Mouse (Mus musculus) liver, embryonic 18 days (tissue): ENCODE results near the gene Ankrd33. TPM values are rescaled to one million over a fixed set of nuclear protein-coding genes. Genes with fewer than 3 reads are reported as not detected.

Experiments used
- polyA plus RNA-seq: library from polyadenylated mRNA; depleted of rRNA; stranded (reverse); fragments of >200 nt; gene quantifications from 2 replicates; pipeline ENCODE4 v1.2.3, GENCODE M21; 2012; rRNA removed

Gene Ankrd33
- polyA plus RNA-seq = not detected in 2 replicates

GRCm38 (mm10) chr15:101115511-101116110, at the start of gene Ankrd33:
Ankrd33 (plus strand) TSS chr15:101115755.

GRCm38 (mm10) chr15:101077813-101078730, 37.5 kb upstream of the Ankrd33 start, which contains the start of gene Fignl2:
Fignl2 (minus strand) TSS chr15:101078567.

GRCm38 (mm10) chr15:101128181-101129089, 12.9 kb downstream of the Ankrd33 start, which contains the start of gene Acvrl1:
Acvrl1 (plus strand) TSS chr15:101128522.

Other genes with a start within 250 kb of the Ankrd33 start
- gene Scn8a, start 245.9 kb upstream of the Ankrd33 start, polyA plus RNA-seq = 2.9 and 3.0 TPM in 2 replicates
- gene Gm47841, start 68.4 kb upstream of the Ankrd33 start, polyA plus RNA-seq = not detected in 2 replicates
- gene Fignl2, start 37.2 kb upstream of the Ankrd33 start, polyA plus RNA-seq = 1.2 and 1.4 TPM in 2 replicates
- gene Acvrl1, start 12.8 kb downstream of the Ankrd33 start, polyA plus RNA-seq = 3.8 and 4.6 TPM in 2 replicates
- 5.0 and 6.3 TPM in 2 replicates for gene Acvr1b, start 58.3 kb downstream of the Ankrd33 start, polyA plus RNA-seq
- gene Grasp, start 108.4 kb downstream of the Ankrd33 start, polyA plus RNA-seq = 0.85 and 1.2 TPM in 2 replicates
- gene Nr4a1, start 138.5 kb downstream of the Ankrd33 start, polyA plus RNA-seq = 0.94 and 0.97 TPM in 2 replicates
- 22.5 and 25.1 TPM in 2 replicates for gene Atg101, start 168.5 kb downstream of the Ankrd33 start, polyA plus RNA-seq
- 0.43 and 0.51 TPM in 2 replicates for gene 6030408B16Rik, start 177.5 kb downstream of the Ankrd33 start, polyA plus RNA-seq